In the genomic region with DNA sequence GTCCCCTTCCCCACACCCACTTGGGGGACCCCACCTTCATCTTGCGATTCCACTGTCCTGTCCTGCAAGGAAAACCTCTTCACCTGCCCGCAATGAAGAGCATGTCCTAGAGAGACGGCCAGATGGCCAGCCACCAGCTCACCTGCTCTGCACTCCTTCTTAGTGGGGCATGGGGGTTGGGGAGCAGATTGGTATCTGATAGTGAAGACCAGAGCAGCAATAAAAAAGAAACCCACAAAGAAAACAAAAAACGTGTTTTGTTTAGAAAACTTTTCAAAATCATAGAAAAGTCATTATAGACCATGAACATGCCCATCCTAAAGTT, we compare ENCODE assay signal across 9 mouse cellular contexts. TPM values are rescaled to one million over a fixed set of nuclear protein-coding genes. Genes with fewer than 3 reads are reported as not detected.
DNase-seq lines count a peak whose midpoint lies in the region; ATAC-seq and TF ChIP-seq lines count a peak whose summit lies in the region.
"Had no signal": no experiment of that assay in that cellular context is flagged by ENCODE, and none has a peak within 500 bp of the region (broad histone marks: within the 10 kb centered on the region; RNA-seq: fewer than 3 reads in every experiment).

No protein-coding gene starts in this region.

- no peak overlapping the region for H3K9ac ChIP-seq in liver, adult 2 months (ENCODE audit: low read depth, low read length)
- H3K9ac ChIP-seq in limb, embryonic 12.5 days (replicated peaks), result peak overlapping the region; percentile 12; the same call in 1 of the 2 replicates
- H3K9ac ChIP-seq: liver, embryonic 14.5 days had no signal

- no peak for TF ChIP-seq POLR2A in liver, adult 2 months (IDR thresholded peaks at IDR 0.05; ENCODE audit: extremely low read depth, insufficient read depth, low read length)
- no peak for TF ChIP-seq POLR2A in olfactory bulb, adult 2 months (IDR thresholded peaks at IDR 0.05; ENCODE audit: insufficient read depth, low read depth, low read length)

- H3K27ac ChIP-seq in liver, adult 2 months (replicated peaks; ENCODE audit: insufficient read depth, low read depth, low read length), result no peak overlapping the region
- no peak overlapping the region for H3K27ac ChIP-seq in limb, embryonic 12.5 days
- H3K27ac ChIP-seq in olfactory bulb, adult 2 months (ENCODE audit: insufficient read depth, low read depth, low read length), result no peak overlapping the region
- H3K27ac ChIP-seq: liver, embryonic 14.5 days had no signal

- H3K9me3 ChIP-seq in limb, embryonic 12.5 days, result no peaks in the 10 kb centered on the region

- H3K36me3 ChIP-seq in liver, adult 2 months (ENCODE audit: control insufficient read depth, insufficient read depth, low read length), result no peaks in the 10 kb centered on the region
- no peaks in the 10 kb centered on the region for H3K36me3 ChIP-seq in limb, embryonic 12.5 days

- H3K4me3 ChIP-seq in liver, adult 2 months (ENCODE audit: insufficient read depth, low read depth, low read length), result peak overlapping the region; percentile 27; the same call in 1 of the 2 replicates
- peak overlapping the region; percentile 24 for H3K4me3 ChIP-seq in limb, embryonic 12.5 days (replicated peaks)
- H3K4me3 ChIP-seq in olfactory bulb, adult 2 months (ENCODE audit: insufficient read depth, low read depth, low read length), result peak overlapping the region; percentile 18

- TF ChIP-seq CTCF in liver, adult 2 months (IDR thresholded peaks at IDR 0.05; ENCODE audit: low read depth, low read length), result no peak
- no peak for TF ChIP-seq CTCF in olfactory bulb, adult 2 months (IDR thresholded peaks at IDR 0.05; ENCODE audit: insufficient read depth, low read depth, low read length)

- H3K4me2 ChIP-seq in limb, embryonic 12.5 days, result peak overlapping the region; percentile 51

- no peaks in the 10 kb centered on the region for H3K4me1 ChIP-seq in liver, adult 2 months (ENCODE audit: control insufficient read depth, insufficient read depth, low read length)
- H3K4me1 ChIP-seq in limb, embryonic 12.5 days (replicated peaks), result peaks cover 28% of the 10 kb centered on the region
- H3K4me1 ChIP-seq in olfactory bulb, adult 2 months (ENCODE audit: control insufficient read depth, insufficient read depth, low read length), result peaks cover 9% of the 10 kb centered on the region

- no peaks in the 10 kb centered on the region for H3K79me2 ChIP-seq in liver, adult 2 months (ENCODE audit: control insufficient read depth, insufficient read depth, low read length)

- ATAC-seq in limb, embryonic 12.5 days (ENCODE audit: insufficient number of reproducible peaks, insufficient read depth, low FRiP score, low TSS enrichment, low read depth), result no peak

- no peaks in the 10 kb centered on the region for H3K27me3 ChIP-seq in liver, adult 2 months (ENCODE audit: control insufficient read depth, insufficient read depth, low read length)
- peaks cover 53% of the 10 kb centered on the region for H3K27me3 ChIP-seq in limb, embryonic 12.5 days

- peak; percentile 81 for DNase-seq in cerebellum, adult 9-10 months
- no peak for DNase-seq in cerebellum, adult 11 months
- DNase-seq in liver, adult 2 months (ENCODE audit: extremely low read depth, low read depth, low spot score), result peak; percentile 11
- DNase-seq in liver, result no peak
- no peak for DNase-seq in adrenal gland, adult 2 months
- no peak for DNase-seq in gastrocnemius, postnatal 14 days

- intact Hi-C loops in gastrocnemius, postnatal 14 days (cut with DNase I; ENCODE audit: low total_unique reads), result loop anchor here (5.0 to 10.0 kb wide), 2 partner anchors 452 to 565 kb away; no protein-coding TSS in a partner anchor

- 6% methylated on average over 4 of the region's 4 CpGs for WGBS in liver, adult 2 months
- WGBS in limb, embryonic 12.5 days, result 3% methylated on average over 4 of the region's 4 CpGs
- 37% methylated on average over 4 of the region's 4 CpGs for WGBS in olfactory bulb, adult 2 months

RNA-seq across cellular contexts. Expression of gene Lhx2, which starts 40.4 kb away (rescaled TPM):
- 1.3 and 3.6 TPM in 2 replicates for total RNA-seq in liver, adult 2 months (2014; rRNA removed)
- polyA plus RNA-seq in liver, adult 2 months (2012; rRNA removed), result 4.6 and 5.4 TPM in 2 replicates
- polyA plus RNA-seq in limb, embryonic 12.5 days (2016; fragmentation: Nextera tagmentation; extraction: Ambion mirVana), result 36.9 and 42.7 TPM in 2 replicates
- not detected in 2 replicates for polyA plus RNA-seq in olfactory bulb, adult 2 months (2012; ENCODE audit: insufficient read depth, insufficient read length, low replicate concordance, missing spikeins)
- total RNA-seq in adrenal gland, adult 2 months (2021), result not detected
- 0.07 TPM in 1 of 2 replicates, not detected in the other for polyA plus RNA-seq in adrenal gland, adult 2 months (2012; rRNA removed)
- under 1 TPM; 0.23 to 0.29 TPM for total RNA-seq in gastrocnemius, postnatal 14 days (2021)

Comparison
In these comparisons a context has a peak if more than half of its experiments do, and no peak if none do; other contexts are left out.
1. DNase-seq: peak in cerebellum, adult 9-10 months (single experiment) and liver, adult 2 months (single experiment); none in cerebellum, adult 11 months (single experiment), liver (single experiment), adrenal gland, adult 2 months (single experiment) and gastrocnemius, postnatal 14 days (single experiment).
2. Peak in every context shown above with its lines, with median percentiles within 50 percentile points of each other: H3K4me3 ChIP-seq.